ENCODE assay signal across 10 mouse cellular contexts in the genomic region with DNA sequence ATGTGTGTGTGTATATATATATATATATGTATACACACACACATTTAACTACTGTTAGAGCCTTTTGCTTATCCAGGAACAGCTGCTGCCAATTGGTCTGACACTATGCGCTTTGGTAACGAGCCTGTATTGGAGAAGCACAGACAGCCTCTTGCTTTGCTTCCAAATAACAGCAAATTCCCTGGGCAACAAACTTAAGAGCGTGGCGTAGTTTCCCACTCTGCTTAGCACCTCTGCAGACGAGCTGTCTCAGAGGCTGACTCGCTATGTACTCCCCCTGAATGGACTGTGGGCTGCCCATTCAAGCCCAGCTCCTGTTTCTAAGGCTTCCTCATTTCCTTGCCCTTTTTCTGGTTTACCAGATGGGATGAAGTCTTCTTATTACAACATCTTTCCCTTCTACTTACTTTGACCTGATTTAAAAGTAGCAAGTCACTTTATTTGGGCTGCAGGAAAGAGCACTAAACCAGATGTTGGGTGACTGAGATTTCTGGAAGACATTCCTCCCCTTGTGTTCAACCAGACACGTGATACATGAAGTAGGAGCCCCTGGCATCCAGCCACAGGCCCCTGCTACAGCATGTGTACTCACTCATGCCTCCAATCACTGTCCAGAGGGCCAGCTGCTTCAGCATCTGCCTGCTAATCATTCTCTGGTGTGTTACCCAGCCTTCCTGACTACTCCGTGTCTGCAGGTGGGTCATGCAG.
DNase-seq lines count a peak whose midpoint lies in the region; ATAC-seq and TF ChIP-seq lines count a peak whose summit lies in the region.
"Had no signal": no experiment of that assay in that cellular context is flagged by ENCODE, and none has a peak within 500 bp of the region (broad histone marks: within the 10 kb centered on the region; RNA-seq: fewer than 3 reads in every experiment).

No protein-coding gene starts in this region.

- no peaks in the 10 kb centered on the region for H3K36me3 ChIP-seq in intestine, embryonic 14.5 days (ENCODE audit: control insufficient read depth, insufficient read depth, low read length)
- H3K36me3 ChIP-seq in intestine, postnatal 0 days (ENCODE audit: control insufficient read depth, insufficient read depth), result no peaks in the 10 kb centered on the region
- no peaks in the 10 kb centered on the region for H3K36me3 ChIP-seq in lung, embryonic 16.5 days (ENCODE audit: control insufficient read depth, insufficient read depth, low read length)
- no peaks in the 10 kb centered on the region for H3K36me3 ChIP-seq in thymus, adult 2 months (ENCODE audit: control insufficient read depth, insufficient read depth, low read length)
- H3K36me3 ChIP-seq in hindbrain, embryonic 13.5 days, result no peaks in the 10 kb centered on the region

- no peak overlapping the region; the same call in 1 of the 2 replicates for H3K27ac ChIP-seq in intestine, embryonic 14.5 days (ENCODE audit: low read depth)
- no peak overlapping the region for H3K27ac ChIP-seq in intestine, postnatal 0 days (ENCODE audit: low read depth, low read length)
- H3K27ac ChIP-seq in lung, embryonic 16.5 days (ENCODE audit: low read length), result no peak overlapping the region
- H3K27ac ChIP-seq in thymus, adult 2 months (ENCODE audit: control insufficient read depth, insufficient read depth, low read length), result no peak overlapping the region
- no peak overlapping the region for H3K27ac ChIP-seq in hindbrain, embryonic 13.5 days

- intact Hi-C loops in gastrocnemius, postnatal 14 days (cut with DNase I; ENCODE audit: low total_unique reads), result no loop called here

- no peak overlapping the region for H3K4me3 ChIP-seq in intestine, embryonic 14.5 days (ENCODE audit: low read depth, low read length)
- no peak overlapping the region for H3K4me3 ChIP-seq in intestine, postnatal 0 days (ENCODE audit: low read depth, low read length)
- no peak overlapping the region for H3K4me3 ChIP-seq in lung, embryonic 16.5 days (ENCODE audit: low read length)
- no peak overlapping the region for H3K4me3 ChIP-seq in thymus, adult 2 months (ENCODE audit: control insufficient read depth, insufficient read depth, low read length)
- no peak overlapping the region for H3K4me3 ChIP-seq in hindbrain, embryonic 13.5 days
- H3K4me3 ChIP-seq: megakaryocyte, embryonic 14.5 days had no signal

- DNase-seq in intestine, embryonic 14.5 days (ENCODE audit: low spot score), result peak; percentile 62
- DNase-seq in embryo, embryonic 10.5 days (ENCODE audit: low spot score), result peak; percentile 40
- peak; percentile 88 for DNase-seq in gastrocnemius, postnatal 14 days
- DNase-seq in thymus, adult 2 months, result no peak
- DNase-seq in cerebellum, adult 11 months, result no peak
- DNase-seq: cerebellum, adult 18-20 months had no signal

- H3K4me1 ChIP-seq in intestine, embryonic 14.5 days (replicated peaks; ENCODE audit: control insufficient read depth, insufficient read depth, low read length), result no peaks in the 10 kb centered on the region; the same call in 1 of the 2 replicates
- H3K4me1 ChIP-seq in intestine, postnatal 0 days (replicated peaks; ENCODE audit: control insufficient read depth, insufficient read depth, low read length), result no peaks in the 10 kb centered on the region
- no peaks in the 10 kb centered on the region for H3K4me1 ChIP-seq in lung, embryonic 16.5 days (replicated peaks; ENCODE audit: control insufficient read depth, insufficient read depth, low read length)
- H3K4me1 ChIP-seq in thymus, adult 2 months (replicated peaks; ENCODE audit: control insufficient read depth, insufficient read depth, low read length), result no peaks in the 10 kb centered on the region
- no peaks in the 10 kb centered on the region for H3K4me1 ChIP-seq in hindbrain, embryonic 13.5 days (replicated peaks)
- H3K4me1 ChIP-seq: megakaryocyte, embryonic 14.5 days had no signal

- 42% methylated on average over 8 of the region's 8 CpGs for WGBS in intestine, embryonic 14.5 days
- WGBS in intestine, postnatal 0 days, result 62% methylated on average over 8 of the region's 8 CpGs
- 61% methylated on average over 8 of the region's 8 CpGs for WGBS in lung, embryonic 16.5 days
- 92% methylated on average over 8 of the region's 8 CpGs for WGBS in thymus, adult 2 months
- WGBS in hindbrain, embryonic 13.5 days, result 74% methylated on average over 8 of the region's 8 CpGs

- ATAC-seq in intestine, embryonic 14.5 days (replicated peaks; ENCODE audit: low FRiP score, low TSS enrichment, low read depth), result peak; percentile 85
- no peak for ATAC-seq in intestine, postnatal 0 days
- ATAC-seq in lung, embryonic 16.5 days (ENCODE audit: low read depth), result peak; percentile 59
- no peak for ATAC-seq in hindbrain, embryonic 13.5 days (ENCODE audit: low FRiP score)

- no peak for TF ChIP-seq POLR2A in thymus, adult 2 months (IDR thresholded peaks at IDR 0.05; ENCODE audit: control insufficient read depth, extremely low read depth, insufficient read depth, low read length, poor library complexity)

- H3K4me2 ChIP-seq in intestine, embryonic 14.5 days (ENCODE audit: low read length), result 0 out of 2 replicates have a peak overlapping the region, but pooled peaks have one; percentile 2
- H3K4me2 ChIP-seq in intestine, postnatal 0 days (replicated peaks; ENCODE audit: low read depth), result no peak overlapping the region; the same call in 1 of the 2 replicates
- no peak overlapping the region for H3K4me2 ChIP-seq in lung, embryonic 16.5 days (ENCODE audit: low read depth, low read length)
- no peak overlapping the region for H3K4me2 ChIP-seq in hindbrain, embryonic 13.5 days

- H3K9me3 ChIP-seq in intestine, embryonic 14.5 days (ENCODE audit: control insufficient read depth, low read length), result no peaks in the 10 kb centered on the region
- no peaks in the 10 kb centered on the region for H3K9me3 ChIP-seq in intestine, postnatal 0 days (ENCODE audit: control insufficient read depth)
- no peaks in the 10 kb centered on the region for H3K9me3 ChIP-seq in lung, embryonic 16.5 days (ENCODE audit: control insufficient read depth, low read length)
- H3K9me3 ChIP-seq in hindbrain, embryonic 13.5 days, result no peaks in the 10 kb centered on the region

- H3K9ac ChIP-seq in intestine, embryonic 14.5 days (ENCODE audit: low read length), result no peak overlapping the region
- no peak overlapping the region for H3K9ac ChIP-seq in intestine, postnatal 0 days (ENCODE audit: low read depth, low read length)
- H3K9ac ChIP-seq in lung, embryonic 16.5 days (ENCODE audit: low read length), result no peak overlapping the region
- H3K9ac ChIP-seq in hindbrain, embryonic 13.5 days, result no peak overlapping the region

- no peaks in the 10 kb centered on the region for H3K27me3 ChIP-seq in intestine, embryonic 14.5 days (replicated peaks; ENCODE audit: control insufficient read depth, insufficient read depth, low read length)
- 0 out of 2 replicates have a peak, but pooled peaks cover 3% of the 10 kb centered on the region for H3K27me3 ChIP-seq in intestine, postnatal 0 days (replicated peaks; ENCODE audit: control insufficient read depth, insufficient read depth, low read length)
- H3K27me3 ChIP-seq in lung, embryonic 16.5 days (ENCODE audit: control insufficient read depth, insufficient read depth, low read depth, low read length), result no peaks in the 10 kb centered on the region
- no peaks in the 10 kb centered on the region for H3K27me3 ChIP-seq in thymus, adult 2 months (ENCODE audit: control insufficient read depth, insufficient read depth, low read length)
- no peaks in the 10 kb centered on the region for H3K27me3 ChIP-seq in hindbrain, embryonic 13.5 days

- no peak for TF ChIP-seq CTCF in intestine, postnatal 0 days (IDR thresholded peaks at IDR 0.05; ENCODE audit: low read depth)
- no peak for TF ChIP-seq CTCF in thymus, adult 2 months (IDR thresholded peaks at IDR 0.05; ENCODE audit: borderline replicate concordance, control insufficient read depth, extremely low read depth, insufficient read depth, low read length, poor library complexity)

Comparison
In these comparisons a context has a peak if more than half of its experiments do, and no peak if none do; other contexts are left out.
1. ATAC-seq: peak in intestine, embryonic 14.5 days (single experiment) and lung, embryonic 16.5 days (single experiment); none in intestine, postnatal 0 days (single experiment) and hindbrain, embryonic 13.5 days (single experiment).
2. DNase-seq: peak in intestine, embryonic 14.5 days (single experiment), embryo, embryonic 10.5 days (single experiment) and gastrocnemius, postnatal 14 days (single experiment); none in thymus, adult 2 months (single experiment) and cerebellum, adult 11 months (single experiment).